Mouse (Mus musculus) ES-Bruce4 (cell line): ENCODE measurements around the gene Zfp36l1.
A peak's percentile ranks its signal among the peaks of the same experiment; 100 is the strongest.

Source experiments
- CTCF ChIP-seq: IDR thresholded peaks from one replicate; pipeline ENCODE4 v1.8.1; 2011; ENCODE audit warnings: low read depth, low read length
- POLR2A ChIP-seq: IDR thresholded peaks from one replicate; pipeline ENCODE4 v1.8.1; 2011; ENCODE audit warnings: low read length; ENCODE audit not compliant: insufficient read depth

- TF ChIP-seq CTCF (peak; percentile 90), POLR2A (no peak)
Measured at GRCm38 (mm10) chr12:80132250-80133003, 19.6 kb upstream of the Zfp36l1 start.
